Mouse (Mus musculus) megakaryocyte, embryonic 14.5 days (primary cell): ENCODE data around the gene Ip6k2.

ENCODE experiments used
- FLI1 ChIP-seq: IDR thresholded peaks from 2 replicates; pipeline ENCODE4 v1.6.1; 2012; ENCODE audit warnings: low read length, inconsistent platforms, mixed read lengths
- GATA1 ChIP-seq: IDR thresholded peaks from 3 replicates; pipeline ENCODE4 v1.6.1; 2012; ENCODE audit warnings: mixed read lengths, low read length, inconsistent platforms, borderline replicate concordance

GRCm38 (mm10) chr9:108826700-108827340 is 43.2 kb downstream of the Ip6k2 start:
- no peak for TF ChIP-seq GATA1
- TF ChIP-seq FLI1: no peak
